Mouse (Mus musculus): ENCODE results near the gene Arl14.

DNA sequence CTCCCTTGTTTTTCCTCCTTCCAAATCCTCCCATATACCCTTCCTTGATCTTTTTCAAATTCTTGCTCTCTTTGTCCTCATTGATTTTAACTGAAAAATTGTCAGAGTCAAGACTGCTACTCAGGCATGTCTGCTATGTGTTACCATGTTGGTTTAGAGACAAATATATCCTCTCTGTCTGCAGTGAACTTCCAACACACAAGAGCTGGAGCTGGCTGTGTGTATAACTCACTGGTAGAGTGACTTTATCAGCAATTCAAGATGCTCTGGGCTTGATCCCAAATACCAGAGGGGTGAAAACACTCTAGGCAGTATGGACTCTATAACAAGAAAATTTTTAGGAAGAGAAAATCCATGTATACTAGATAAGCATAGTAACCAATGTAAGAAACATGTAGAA, 2.8 kb downstream of the Arl14 start:
- TF ChIP-seq CTCF (IDR thresholded peaks at IDR 0.05; ENCODE audit: borderline replicate concordance, insufficient read depth, low read depth, low read length) (no peak), POLR2A (IDR thresholded peaks at IDR 0.05; ENCODE audit: borderline replicate concordance, insufficient read depth, low read length) (no peak)

Measured in cerebellum, adult 2 months (tissue).